Mouse (Mus musculus) C3H10T1/2 (cell line): Measurements from ENCODE around the gene Gtf2h2. TPM values are rescaled to one million over a fixed set of nuclear protein-coding genes. Genes with fewer than 3 reads are reported as not detected.

Experiments used
- polyA plus RNA-seq, 2 experiments: library from polyadenylated mRNA; unstranded; fragments of >200 nt; fragmentation: generic; extraction: Trizol; gene quantifications; one replicate each; pipeline ENCODE4 v1.2.1; 2012; ENCODE audit warnings: missing spikeins in 2 of 2

The Gtf2h2 gene
- 10 to 100 TPM in 1 of 2 experiments, 1 to 10 TPM in 1; 1.3 to 12.3 TPM for polyA plus RNA-seq

GRCm38 (mm10) chr13:100492061-100492787, at the start of gene Gtf2h2:
Gene Gtf2h2, minus strand, starts transcription at chr13:100492579.

GRCm38 (mm10) chr13:100452415-100453127, 39.8 kb downstream of the Gtf2h2 start, which contains the start of gene Naip1:
Gene Naip1, minus strand, starts transcription at chr13:100452869.

Other genes starting within 250 kb of the Gtf2h2 start
- gene Naip5, start 246.3 kb downstream of the Gtf2h2 start, polyA plus RNA-seq, result under 1 TPM in 1 of 2 experiments, not detected in 1; 0.14 TPM
- gene Naip6, start 174.9 kb downstream of the Gtf2h2 start, polyA plus RNA-seq, result under 1 TPM; 0.01 to 0.24 TPM
- gene Naip1, start 39.7 kb downstream of the Gtf2h2 start, polyA plus RNA-seq, result under 1 TPM in 1 of 2 experiments, not detected in 1; 0.02 TPM
- not detected for gene Ocln, start 60.1 kb upstream of the Gtf2h2 start, polyA plus RNA-seq
- under 1 TPM in 1 of 2 experiments, not detected in 1; 0.05 TPM for gene Marveld2, start 124.4 kb upstream of the Gtf2h2 start, polyA plus RNA-seq
- 10 to 100 TPM; 21.5 to 75.0 TPM for gene Ak6, start 158.4 kb upstream of the Gtf2h2 start, polyA plus RNA-seq
- 1 to 10 TPM in 1 of 2 experiments, under 1 TPM in 1; 0.62 to 3.4 TPM for gene Rad17, start 158.5 kb upstream of the Gtf2h2 start, polyA plus RNA-seq
- 1 to 10 TPM in 1 of 2 experiments, under 1 TPM in 1; 0.95 to 6.8 TPM for gene Taf9, start 159.0 kb upstream of the Gtf2h2 start, polyA plus RNA-seq
- gene Ccdc125, start 177.1 kb upstream of the Gtf2h2 start, polyA plus RNA-seq, result under 1 TPM; 0.02 to 0.12 TPM
- 10 to 100 TPM in 1 of 2 experiments, 1 to 10 TPM in 1; 3.5 to 20.1 TPM for gene Cdk7, start 238.4 kb upstream of the Gtf2h2 start, polyA plus RNA-seq